Comparison of ENCODE assay signal across 8 mouse cellular contexts in genomic region chr6:90987561-90988298, GRCm38 (mm10). TPM values are rescaled to one million over a fixed set of nuclear protein-coding genes. Genes with fewer than 3 reads are reported as not detected.
DNase-seq lines count a peak whose midpoint lies in the region; ATAC-seq and TF ChIP-seq lines count a peak whose summit lies in the region.

No protein-coding gene starts in this region.

- no peaks in the 10 kb centered on the region for H3K36me3 ChIP-seq in heart, embryonic 12.5 days
- H3K36me3 ChIP-seq in MEL (ENCODE audit: control insufficient read depth in 1 of 2, insufficient read depth in 2 of 2, low read length in 2 of 2): no peaks in the 10 kb centered on the region
- H3K36me3 ChIP-seq in embryonic facial prominence, embryonic 11.5 days (replicated peaks; ENCODE audit: control insufficient read depth, insufficient read depth, low read depth, low read length): no peaks in the 10 kb centered on the region
- no peaks in the 10 kb centered on the region for H3K36me3 ChIP-seq in hindbrain, embryonic 13.5 days
- no peaks in the 10 kb centered on the region for H3K36me3 ChIP-seq in liver, embryonic 11.5 days (ENCODE audit: control insufficient read depth, insufficient read depth, low read length)
- no peaks in the 10 kb centered on the region for H3K36me3 ChIP-seq in neural tube, embryonic 12.5 days

- TF ChIP-seq CTCF in MEL (IDR thresholded peaks at IDR 0.05 in 2 of 3, conservative IDR thresholded peaks at IDR 0.05 in 1 of 3; ENCODE audit: control insufficient read depth in 1 of 3, insufficient read depth in 1 of 3, low read depth in 2 of 3, low read length in 3 of 3, poor library complexity in 1 of 3, severe bottlenecking in 1 of 3): no peak

- peaks cover 43% of the 10 kb centered on the region for H3K4me1 ChIP-seq in heart, embryonic 12.5 days (replicated peaks)
- no peaks in the 10 kb centered on the region for H3K4me1 ChIP-seq in MEL (ENCODE audit: control insufficient read depth in 1 of 2, insufficient read depth in 2 of 2, low read length in 2 of 2)
- H3K4me1 ChIP-seq in embryonic facial prominence, embryonic 11.5 days (ENCODE audit: control insufficient read depth, insufficient read depth, low read length): peaks cover 3% of the 10 kb centered on the region; the same call in 1 of the 2 replicates
- peaks cover 27% of the 10 kb centered on the region for H3K4me1 ChIP-seq in hindbrain, embryonic 13.5 days (replicated peaks)
- peaks cover 19% of the 10 kb centered on the region for H3K4me1 ChIP-seq in liver, embryonic 11.5 days (replicated peaks; ENCODE audit: control insufficient read depth, insufficient read depth, low read length)
- H3K4me1 ChIP-seq in neural tube, embryonic 12.5 days: peaks cover 13% of the 10 kb centered on the region

- H3K4me2 ChIP-seq in heart, embryonic 12.5 days: peak overlapping the region; percentile 88
- peak overlapping the region; percentile 100 for H3K4me2 ChIP-seq in embryonic facial prominence, embryonic 11.5 days (ENCODE audit: low read depth, low read length)
- H3K4me2 ChIP-seq in hindbrain, embryonic 13.5 days: peak overlapping the region; percentile 99
- peak overlapping the region; percentile 100 for H3K4me2 ChIP-seq in liver, embryonic 11.5 days
- H3K4me2 ChIP-seq in neural tube, embryonic 12.5 days (replicated peaks): peak overlapping the region; percentile 100

- TF ChIP-seq POLR2A in MEL (IDR thresholded peaks at IDR 0.05; ENCODE audit: control insufficient read depth in 1 of 2, insufficient read depth in 1 of 2, low read depth in 1 of 2, low read length in 2 of 2, poor library complexity in 1 of 2): no peak

- H3K9ac ChIP-seq in heart, embryonic 12.5 days: peak overlapping the region; percentile 90
- peak overlapping the region; percentile 58 for H3K9ac ChIP-seq in MEL (ENCODE audit: control insufficient read depth, low read depth, low read length, poor library complexity, severe bottlenecking)
- H3K9ac ChIP-seq in embryonic facial prominence, embryonic 11.5 days (replicated peaks; ENCODE audit: low read length): peak overlapping the region; percentile 62
- peak overlapping the region; percentile 85 for H3K9ac ChIP-seq in hindbrain, embryonic 13.5 days
- peak overlapping the region; percentile 75 for H3K9ac ChIP-seq in liver, embryonic 11.5 days (ENCODE audit: low read depth, low read length)
- peak overlapping the region; percentile 73 for H3K9ac ChIP-seq in neural tube, embryonic 12.5 days

- H3K27me3 ChIP-seq in heart, embryonic 12.5 days (replicated peaks): no peaks in the 10 kb centered on the region
- H3K27me3 ChIP-seq in MEL (ENCODE audit: control insufficient read depth in 1 of 2, insufficient read depth in 2 of 2, low read length in 2 of 2): peaks cover 5 to 12% of the 10 kb centered on the region in 2 experiments
- H3K27me3 ChIP-seq in embryonic facial prominence, embryonic 11.5 days (ENCODE audit: control insufficient read depth, insufficient read depth, low read length): peaks cover 3% of the 10 kb centered on the region; the same call in 1 of the 2 replicates
- H3K27me3 ChIP-seq in hindbrain, embryonic 13.5 days: peaks cover 11% of the 10 kb centered on the region; the same call in 1 of the 2 replicates
- H3K27me3 ChIP-seq in liver, embryonic 11.5 days (replicated peaks; ENCODE audit: control insufficient read depth, insufficient read depth, low read length): peaks cover 14% of the 10 kb centered on the region
- peaks cover 4% of the 10 kb centered on the region for H3K27me3 ChIP-seq in neural tube, embryonic 12.5 days (replicated peaks)

- no peak for TF ChIP-seq EP300 in MEL (IDR thresholded peaks at IDR 0.05; ENCODE audit: low read depth in 1 of 2, low read length in 2 of 2)

- H3K4me3 ChIP-seq in heart, embryonic 12.5 days: peak overlapping the region; percentile 84
- peak overlapping the region; percentile 49 to 50; a peak in 3 of 4 replicates for H3K4me3 ChIP-seq in MEL (ENCODE audit: control insufficient read depth in 1 of 2, insufficient read depth in 1 of 2, low read depth in 2 of 2, low read length in 2 of 2)
- H3K4me3 ChIP-seq in embryonic facial prominence, embryonic 11.5 days (ENCODE audit: low read depth, low read length): peak overlapping the region; percentile 71
- H3K4me3 ChIP-seq in hindbrain, embryonic 13.5 days: peak overlapping the region; percentile 80
- H3K4me3 ChIP-seq in liver, embryonic 11.5 days (ENCODE audit: low read depth, low read length): peak overlapping the region; percentile 82
- peak overlapping the region; percentile 73 for H3K4me3 ChIP-seq in neural tube, embryonic 12.5 days

- peaks cover 6% of the 10 kb centered on the region; the same call in 1 of the 2 replicates for H3K9me3 ChIP-seq in heart, embryonic 12.5 days (replicated peaks)
- no peaks in the 10 kb centered on the region for H3K9me3 ChIP-seq in MEL (replicated peaks; ENCODE audit: insufficient read depth, low read length)
- H3K9me3 ChIP-seq in embryonic facial prominence, embryonic 11.5 days (replicated peaks; ENCODE audit: control insufficient read depth, low read length): no peaks in the 10 kb centered on the region
- peaks cover 17% of the 10 kb centered on the region for H3K9me3 ChIP-seq in hindbrain, embryonic 13.5 days
- no peaks in the 10 kb centered on the region; the same call in 1 of the 2 replicates for H3K9me3 ChIP-seq in liver, embryonic 11.5 days (ENCODE audit: control insufficient read depth, low read length)
- peaks cover 12% of the 10 kb centered on the region; the same call in 1 of the 2 replicates for H3K9me3 ChIP-seq in neural tube, embryonic 12.5 days

- no peaks in the 10 kb centered on the region for H3K79me2 ChIP-seq in MEL (ENCODE audit: control insufficient read depth, insufficient read depth, low read length, poor library complexity)

- no peak for ATAC-seq in heart, embryonic 12.5 days (ENCODE audit: insufficient number of reproducible peaks, low FRiP score)
- no peak for ATAC-seq in embryonic facial prominence, embryonic 11.5 days (replicated peaks; ENCODE audit: insufficient number of reproducible peaks, low FRiP score, low TSS enrichment, low read depth)
- ATAC-seq in hindbrain, embryonic 13.5 days (ENCODE audit: low FRiP score): peak; percentile 29
- no peak for ATAC-seq in liver, embryonic 11.5 days (replicated peaks; ENCODE audit: low FRiP score)
- ATAC-seq in neural tube, embryonic 12.5 days (ENCODE audit: low FRiP score, low read depth): peak; percentile 19

- WGBS in heart, embryonic 12.5 days: under 1% methylated on average over 75 of the region's 76 CpGs
- WGBS in embryonic facial prominence, embryonic 11.5 days: under 1% methylated on average over 57 of the region's 76 CpGs
- WGBS in hindbrain, embryonic 13.5 days: under 1% methylated on average over 76 of the region's 76 CpGs
- 1% methylated on average over 65 of the region's 76 CpGs for WGBS in liver, embryonic 11.5 days
- WGBS in neural tube, embryonic 12.5 days: under 1% methylated on average over 76 of the region's 76 CpGs

- peak overlapping the region; percentile 86 for H3K27ac ChIP-seq in heart, embryonic 12.5 days (ENCODE audit: poor library complexity, severe bottlenecking)
- no peak overlapping the region for H3K27ac ChIP-seq in MEL (ENCODE audit: control insufficient read depth, low read depth, low read length)
- H3K27ac ChIP-seq in embryonic facial prominence, embryonic 11.5 days (replicated peaks; ENCODE audit: low read depth, low read length): no peak overlapping the region
- peak overlapping the region; percentile 62 for H3K27ac ChIP-seq in hindbrain, embryonic 13.5 days
- peak overlapping the region; percentile 28 for H3K27ac ChIP-seq in liver, embryonic 11.5 days (ENCODE audit: low read depth, low read length)
- H3K27ac ChIP-seq in neural tube, embryonic 12.5 days: no peak overlapping the region

- DNase-seq in heart, adult 18-20 months: no peak
- peak; percentile 34 for DNase-seq in MEL (ENCODE audit: low read depth, low spot score)
- DNase-seq in embryonic facial prominence, embryonic 11.5 days (ENCODE audit: low spot score): peak; percentile 21
- peak; percentile 56 for DNase-seq in liver, embryonic 11.5 days (ENCODE audit: low spot score)
- DNase-seq in thymus, postnatal 25 days: peak; percentile 20

- TF ChIP-seq RAD21 in MEL (IDR thresholded peaks at IDR 0.05; ENCODE audit: low read depth, low read length): no peak

TF ChIP-seq in MEL, 35 proteins besides CTCF, POLR2A, EP300 and RAD21:
- TF ChIP-seq MAX (IDR thresholded peaks at IDR 0.05; ENCODE audit: low read length) (no peak), USF2 (IDR thresholded peaks at IDR 0.05; ENCODE audit: borderline replicate concordance in 1 of 2, insufficient read depth in 1 of 2, low read depth in 1 of 2, low read length in 2 of 2) (no peak), POLR2AphosphoS2 (IDR thresholded peaks at IDR 0.05; ENCODE audit: low read length) (no peak), NRF1 (IDR thresholded peaks at IDR 0.05; ENCODE audit: insufficient read depth, low read depth, low read length, poor library complexity, severe bottlenecking) (no peak), ELF1 (IDR thresholded peaks at IDR 0.05; ENCODE audit: low read depth, low read length) (no peak), KAT2A (conservative IDR thresholded peaks at IDR 0.05; ENCODE audit: low read depth, low read length) (no peak), BHLHE40 (IDR thresholded peaks at IDR 0.05; ENCODE audit: borderline replicate concordance, low read depth, low read length) (no peak)
TF ChIP-seq in MEL: peak in this region for 0.

RNA-seq across cellular contexts. Expression of gene Iqsec1, which starts 0.8 kb away (rescaled TPM):
- polyA plus RNA-seq in heart, embryonic 12.5 days (2016; fragmentation: Nextera tagmentation; extraction: Ambion mirVana): 18.7 and 20.8 TPM in 2 replicates
- total RNA-seq in heart, adult 18-20 months (2021): 100 to 1,000 TPM; 133 to 153 TPM
- total RNA-seq in MEL (2012; rRNA removed): 14.8 and 15.6 TPM in 2 replicates
- polyA plus RNA-seq in MEL (2012; ENCODE audit: insufficient read depth in 1 of 2, insufficient read length in 2 of 2, low read depth in 1 of 2, low replicate concordance in 2 of 2, missing spikeins in 1 of 2): 10 to 100 TPM; 30.8 to 73.4 TPM
- 6.1 and 8.9 TPM in 2 replicates for polyA plus RNA-seq in embryonic facial prominence, embryonic 11.5 days (2014; fragmentation: Nextera tagmentation; extraction: Ambion mirVana)
- polyA plus RNA-seq in hindbrain, embryonic 13.5 days (2015; fragmentation: Nextera tagmentation; extraction: Ambion mirVana): 19.2 and 20.6 TPM in 2 replicates
- polyA plus RNA-seq in liver, embryonic 11.5 days (2014; fragmentation: Nextera tagmentation; extraction: Ambion mirVana): 5.6 and 9.1 TPM in 2 replicates
- 16.1 and 17.9 TPM in 2 replicates for polyA plus RNA-seq in neural tube, embryonic 12.5 days (2016; fragmentation: Nextera tagmentation; extraction: Ambion mirVana)

Comparison
In these comparisons a context has a peak if more than half of its experiments do, and no peak if none do; other contexts are left out.
1. ATAC-seq: peak in hindbrain, embryonic 13.5 days (single experiment) and neural tube, embryonic 12.5 days (single experiment); none in heart, embryonic 12.5 days (single experiment), embryonic facial prominence, embryonic 11.5 days (single experiment) and liver, embryonic 11.5 days (single experiment).
2. H3K27ac ChIP-seq: peak in heart, embryonic 12.5 days (single experiment), hindbrain, embryonic 13.5 days (single experiment) and liver, embryonic 11.5 days (single experiment); none in MEL (single experiment), embryonic facial prominence, embryonic 11.5 days (single experiment) and neural tube, embryonic 12.5 days (single experiment).
3. DNase-seq: peak in MEL (single experiment), embryonic facial prominence, embryonic 11.5 days (single experiment), liver, embryonic 11.5 days (single experiment) and thymus, postnatal 25 days (single experiment); none in heart, adult 18-20 months (0 of 2).
4. Peak in every context shown above with its lines, with median percentiles within 50 percentile points of each other: H3K4me2 ChIP-seq, H3K4me3 ChIP-seq and H3K9ac ChIP-seq.